Mouse (Mus musculus) limb, embryonic 11.5 days (tissue): Measurements from ENCODE around the gene Exosc3. TPM values are rescaled to one million over a fixed set of nuclear protein-coding genes. Genes with fewer than 3 reads are reported as not detected.

Experiments used
- ATAC-seq: fragments of 200-750 bp; cut with Nextera tagmentation; 2 replicates; pipeline ENCODE4 v1.8.0; 2017; ENCODE audit warnings: low read depth; ENCODE audit not compliant: insufficient number of reproducible peaks, low FRiP score, low TSS enrichment
- DNase-seq: peaks from one replicate; pipeline ENCODE4 v3.0.0-alpha.2; 2015; ENCODE audit warnings: low spot score
- H3K27ac ChIP-seq: fragments of 300-500 bp; sonication (generic); replicated peaks from 2 replicates; pipeline ENCODE4 v1.5.1; 2014; ENCODE audit warnings: low read depth, mild to moderate bottlenecking, low read length
- H3K27me3 ChIP-seq: fragments of 300-500 bp; sonication (generic); 2 replicates; pipeline ENCODE4 v1.6.1; 2014; ENCODE audit warnings: mild to moderate bottlenecking, low read length, mixed read lengths; ENCODE audit not compliant: control insufficient read depth, insufficient read depth
- H3K36me3 ChIP-seq: fragments of 300-500 bp; sonication (generic); 2 replicates; pipeline ENCODE4 v1.6.1; 2014; ENCODE audit warnings: mild to moderate bottlenecking, low read length, moderate library complexity, mixed read lengths; ENCODE audit not compliant: control insufficient read depth, insufficient read depth
- H3K4me1 ChIP-seq: fragments of 300-500 bp; sonication (generic); 2 replicates; pipeline ENCODE4 v1.6.1; 2014; ENCODE audit warnings: low read length, mixed read lengths; ENCODE audit not compliant: control insufficient read depth, insufficient read depth
- H3K4me2 ChIP-seq: fragments of 300-500 bp; sonication (generic); 2 replicates; pipeline ENCODE4 v1.6.1; 2014; ENCODE audit warnings: low read depth, mild to moderate bottlenecking, moderate library complexity; ENCODE audit not compliant: severe bottlenecking
- H3K4me3 ChIP-seq: fragments of 300-500 bp; sonication (generic); 2 replicates; pipeline ENCODE4 v1.5.1; 2014; ENCODE audit warnings: low read depth, low read length
- H3K9ac ChIP-seq: fragments of 300-500 bp; sonication (generic); 2 replicates; pipeline ENCODE4 v1.6.1; 2014; ENCODE audit warnings: mild to moderate bottlenecking, low read length
- H3K9me3 ChIP-seq: fragments of 300-500 bp; sonication (generic); 2 replicates; pipeline ENCODE4 v1.6.1; 2016; ENCODE audit warnings: low read length; ENCODE audit not compliant: control insufficient read depth
- WGBS: fragments of 180-500 bp; shearing (Covaris S2); extraction: QIAGEN DNeasy Blood & Tissue Kit; methylation state at CpG from one replicate; pipeline ENCODE4 v1.1.7; 2014; 5-methylcytosine and 5-hydroxymethylcytosine counted together
- polyA plus RNA-seq: library from polyadenylated mRNA; unstranded; fragments of >200 nt; fragmentation: Nextera tagmentation; extraction: Ambion mirVana; gene quantifications from 2 replicates; pipeline ENCODE4 v1.2.1, GENCODE M21; 2014

The Exosc3 gene
- polyA plus RNA-seq, 1 experiment from 2014 or later, result 111 TPM

- Histone ChIP-seq H3K27ac (no peak overlapping the region), H3K4me2 (no peak overlapping the region), H3K4me1 (no peaks in the 10 kb centered on the region), H3K9me3 (no peaks in the 10 kb centered on the region), H3K9ac (no peak overlapping the region), H3K36me3 (no peaks in the 10 kb centered on the region), H3K27me3 (no peaks in the 10 kb centered on the region), H3K4me3 (no peak overlapping the region)
- ATAC-seq (no peak), DNase-seq (no peak)
- 90% methylated on average over 10 of the region's 10 CpGs for WGBS
Measured at GRCm38 (mm10) chr4:45271041-45271452, 71.5 kb downstream of the Exosc3 start.

GRCm38 (mm10) chr4:45267883-45268282 lies 74.6 kb downstream of the Exosc3 start:
- Histone ChIP-seq H3K36me3 (no peaks in the 10 kb centered on the region), H3K4me2 (no peak overlapping the region), H3K4me1 (no peaks in the 10 kb centered on the region), H3K27me3 (no peaks in the 10 kb centered on the region), H3K4me3 (no peak overlapping the region), H3K9me3 (no peaks in the 10 kb centered on the region), H3K9ac (no peak overlapping the region), H3K27ac (no peak overlapping the region)
- WGBS, result 65% methylated on average over 3 of the region's 3 CpGs
- ATAC-seq (no peak), DNase-seq (no peak)

Other genes starting within 250 kb of the Exosc3 start
- gene Tomm5, start 234.6 kb downstream of the Exosc3 start, polyA plus RNA-seq, result 198 and 204 TPM in 2 replicates
- gene Frmpd1, start 157.9 kb downstream of the Exosc3 start, polyA plus RNA-seq, result 0.96 and 2.6 TPM in 2 replicates
- gene Trmt10b, start 45.6 kb downstream of the Exosc3 start, polyA plus RNA-seq, result 23.8 and 24.5 TPM in 2 replicates
- gene Dcaf10, start 631 bp downstream of the Exosc3 start, polyA plus RNA-seq, result 13.9 and 14.4 TPM in 2 replicates
- 72.8 and 73.3 TPM in 2 replicates for gene Slc25a51, start 66.0 kb upstream of the Exosc3 start, polyA plus RNA-seq
- 6.4 and 6.5 TPM in 2 replicates for gene Shb, start 189.7 kb upstream of the Exosc3 start, polyA plus RNA-seq